In the genomic region with DNA sequence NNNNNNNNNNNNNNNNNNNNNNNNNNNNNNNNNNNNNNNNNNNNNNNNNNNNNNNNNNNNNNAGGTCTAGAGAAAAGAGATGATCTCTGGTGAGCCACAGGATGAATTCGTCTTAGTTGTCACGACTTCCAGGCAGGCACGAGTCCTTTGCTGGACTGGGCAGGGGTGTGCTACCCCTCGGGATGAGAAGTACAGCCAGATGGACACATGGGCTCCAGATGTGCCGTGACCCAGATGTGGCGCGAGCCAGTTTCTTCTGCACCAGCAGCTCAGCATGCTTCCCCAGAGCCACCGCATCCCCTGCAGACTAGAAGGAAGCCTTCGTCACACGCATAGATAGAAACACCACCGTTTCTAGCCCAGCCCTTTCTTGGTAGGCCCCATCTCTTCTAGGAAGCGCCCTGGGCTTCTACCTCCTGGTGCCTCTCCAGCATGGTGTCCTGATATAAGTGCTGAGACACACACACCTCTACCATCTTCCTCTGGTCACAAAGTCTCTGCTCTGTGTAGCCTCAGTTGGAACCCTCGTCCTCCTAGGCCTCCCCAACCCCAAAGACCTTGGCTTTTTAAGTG, we compare ENCODE assay signal across 21 mouse cellular contexts. TPM values are rescaled to one million over a fixed set of nuclear protein-coding genes. Genes with fewer than 3 reads are reported as not detected.
DNase-seq lines count a peak whose midpoint lies in the region; ATAC-seq and TF ChIP-seq lines count a peak whose summit lies in the region.
"Had no signal": no experiment of that assay in that cellular context is flagged by ENCODE, and none has a peak within 500 bp of the region (broad histone marks: within the 10 kb centered on the region; RNA-seq: fewer than 3 reads in every experiment).

No protein-coding gene starts in this region.

- peaks cover 14% of the 10 kb centered on the region for H3K4me1 ChIP-seq in hindbrain, embryonic 10.5 days (replicated peaks)
- H3K4me1 ChIP-seq in hindbrain, embryonic 12.5 days, result peaks cover 5% of the 10 kb centered on the region
- H3K4me1 ChIP-seq in limb, embryonic 10.5 days, result peaks cover 13% of the 10 kb centered on the region

- no peak for ATAC-seq in hindbrain, embryonic 12.5 days (ENCODE audit: low FRiP score)
- ATAC-seq: forebrain, embryonic 13.5 days; intestine, embryonic 16.5 days; midbrain, embryonic 15.5 days had no signal

- intact Hi-C loops in left cerebral cortex, adult 2 months (cut with DNase I), result loop anchor here (5.0 kb wide), 3 partner anchors 91 to 206 kb away; partner anchors contain the start of genes Gm4869 and Mrm2

- H3K36me3 ChIP-seq in hindbrain, embryonic 10.5 days, result no peaks in the 10 kb centered on the region
- no peaks in the 10 kb centered on the region for H3K36me3 ChIP-seq in hindbrain, embryonic 12.5 days
- no peaks in the 10 kb centered on the region for H3K36me3 ChIP-seq in limb, embryonic 10.5 days
- H3K36me3 ChIP-seq: hindbrain, embryonic 15.5 days; midbrain, embryonic 15.5 days; stomach, embryonic 15.5 days had no signal

- no peak overlapping the region; the same call in 1 of the 2 replicates for H3K27ac ChIP-seq in hindbrain, embryonic 10.5 days
- no peak overlapping the region for H3K27ac ChIP-seq in hindbrain, embryonic 12.5 days
- no peak overlapping the region for H3K27ac ChIP-seq in limb, embryonic 10.5 days
- no peak overlapping the region for H3K27ac ChIP-seq in left cerebral cortex, adult 2 months
- H3K27ac ChIP-seq: forebrain, embryonic 13.5 days; hindbrain, embryonic 15.5 days; kidney, postnatal 0 days; midbrain, embryonic 15.5 days; stomach, embryonic 15.5 days had no signal

- 68% methylated on average over 13 of the region's 13 CpGs for WGBS in hindbrain, embryonic 10.5 days
- WGBS in hindbrain, embryonic 12.5 days, result 63% methylated on average over 13 of the region's 13 CpGs
- 50% methylated on average over 13 of the region's 13 CpGs for WGBS in limb, embryonic 10.5 days

- no peaks in the 10 kb centered on the region for H3K27me3 ChIP-seq in hindbrain, embryonic 10.5 days (ENCODE audit: insufficient read depth, poor library complexity, severe bottlenecking)
- H3K27me3 ChIP-seq in hindbrain, embryonic 12.5 days, result no peaks in the 10 kb centered on the region
- H3K27me3 ChIP-seq in limb, embryonic 10.5 days (ENCODE audit: low read depth, poor library complexity, severe bottlenecking), result peaks cover 4% of the 10 kb centered on the region; the same call in 1 of the 2 replicates
- H3K27me3 ChIP-seq: hindbrain, embryonic 15.5 days; midbrain, embryonic 15.5 days; stomach, embryonic 15.5 days had no signal

- no peak overlapping the region for H3K4me2 ChIP-seq in hindbrain, embryonic 12.5 days (replicated peaks)
- H3K4me2 ChIP-seq: forebrain, embryonic 13.5 days; hindbrain, embryonic 15.5 days; midbrain, embryonic 15.5 days; stomach, embryonic 15.5 days had no signal

- no peak for TF ChIP-seq CTCF in left cerebral cortex, adult 2 months (IDR thresholded peaks at IDR 0.05)

- no peak overlapping the region for H3K4me3 ChIP-seq in hindbrain, embryonic 10.5 days
- no peak overlapping the region for H3K4me3 ChIP-seq in hindbrain, embryonic 12.5 days
- H3K4me3 ChIP-seq in limb, embryonic 10.5 days, result no peak overlapping the region
- no peak overlapping the region for H3K4me3 ChIP-seq in left cerebral cortex, adult 2 months
- H3K4me3 ChIP-seq: forebrain, embryonic 13.5 days; hindbrain, embryonic 15.5 days; midbrain, embryonic 15.5 days; stomach, embryonic 15.5 days had no signal

- DNase-seq in hindbrain, embryonic 10.5 days (ENCODE audit: low spot score), result peak; percentile 25
- peak; percentile 41 for DNase-seq in embryo, embryonic 11 days
- peak; percentile 73 for DNase-seq in limb, embryonic 10.5 days (ENCODE audit: low spot score)
- peak; percentile 46 for DNase-seq in skeletal muscle tissue, adult 2 months (ENCODE audit: low read depth, low spot score)
- no peak for DNase-seq in left cerebral cortex, adult 2 months (ENCODE audit: extremely low spot score in 1 of 2, low spot score in 2 of 2)
- DNase-seq in layer of hippocampus, adult 9-11 months, result no peak
- DNase-seq: cerebellum, adult 11 months; right cerebral cortex, adult 18-20 months; spleen, adult 18-20 months; thymus, adult 2 months had no signal

- H3K9me3 ChIP-seq in hindbrain, embryonic 10.5 days, result no peaks in the 10 kb centered on the region
- no peaks in the 10 kb centered on the region for H3K9me3 ChIP-seq in hindbrain, embryonic 12.5 days (replicated peaks)
- H3K9me3 ChIP-seq in limb, embryonic 10.5 days (replicated peaks), result no peaks in the 10 kb centered on the region
- H3K9me3 ChIP-seq: forebrain, embryonic 13.5 days; hindbrain, embryonic 15.5 days; midbrain, embryonic 15.5 days; stomach, embryonic 15.5 days had no signal

- no peak overlapping the region for H3K9ac ChIP-seq in hindbrain, embryonic 12.5 days
- H3K9ac ChIP-seq: forebrain, embryonic 13.5 days; hindbrain, embryonic 15.5 days; midbrain, embryonic 15.5 days; stomach, embryonic 15.5 days had no signal

RNA-seq across cellular contexts. Expression of gene Grifin, which starts 26.7 kb away (rescaled TPM):
- polyA plus RNA-seq in hindbrain, embryonic 10.5 days (2016; fragmentation: Nextera tagmentation; extraction: Ambion mirVana), result not detected in 2 replicates
- not detected in 2 replicates for polyA plus RNA-seq in hindbrain, embryonic 12.5 days (2016; fragmentation: Nextera tagmentation; extraction: Ambion mirVana)
- polyA plus RNA-seq in limb, embryonic 10.5 days (2016; fragmentation: Nextera tagmentation; extraction: Ambion mirVana), result not detected in 2 replicates
- not detected for total RNA-seq in left cerebral cortex, adult 2 months (2021)
- total RNA-seq: layer of hippocampus, adult 18-20 months had no signal
- polyA plus RNA-seq: heart, postnatal 0 days; hindbrain, embryonic 15.5 days; kidney, postnatal 0 days; lung, embryonic 16.5 days; midbrain, embryonic 15.5 days; urinary bladder, adult 2 months had no signal

RNA-seq across cellular contexts. Expression of gene Chst12, which starts 32.8 kb away (rescaled TPM):
- 15.7 and 18.8 TPM in 2 replicates for polyA plus RNA-seq in hindbrain, embryonic 10.5 days (2016; fragmentation: Nextera tagmentation; extraction: Ambion mirVana)
- polyA plus RNA-seq in hindbrain, embryonic 12.5 days (2016; fragmentation: Nextera tagmentation; extraction: Ambion mirVana), result 16.1 and 19.6 TPM in 2 replicates
- polyA plus RNA-seq in limb, embryonic 10.5 days (2016; fragmentation: Nextera tagmentation; extraction: Ambion mirVana), result 20.7 and 20.9 TPM in 2 replicates
- total RNA-seq in left cerebral cortex, adult 2 months (2021), result 10 to 100 TPM; 16.2 to 17.5 TPM

Comparison
In these comparisons a context has a peak if more than half of its experiments do, and no peak if none do; other contexts are left out.
1. DNase-seq: peak in hindbrain, embryonic 10.5 days (single experiment), embryo, embryonic 11 days (single experiment), limb, embryonic 10.5 days (single experiment) and skeletal muscle tissue, adult 2 months (single experiment); none in left cerebral cortex, adult 2 months (0 of 2) and layer of hippocampus, adult 9-11 months (single experiment).